Mouse (Mus musculus) small intestine, adult 2 months (tissue): ENCODE results near the gene Glp1r.

Experiments
- CTCF ChIP-seq: fragments of 200-500 bp; IDR thresholded peaks from 2 replicates; pipeline ENCODE4 v1.5.1; 2012; ENCODE audit warnings: low read depth, mild to moderate bottlenecking, control low read depth, inconsistent platforms, low read length, moderate library complexity, mixed read lengths; ENCODE audit not compliant: insufficient replicate concordance, insufficient read length; ENCODE audit errors: extremely low read depth
- POLR2A ChIP-seq: fragments of 200-500 bp; IDR thresholded peaks from 2 replicates; pipeline ENCODE4 v1.6.1; 2012; ENCODE audit warnings: low read depth, mild to moderate bottlenecking, control low read depth, inconsistent platforms, low read length, moderate library complexity

DNA sequence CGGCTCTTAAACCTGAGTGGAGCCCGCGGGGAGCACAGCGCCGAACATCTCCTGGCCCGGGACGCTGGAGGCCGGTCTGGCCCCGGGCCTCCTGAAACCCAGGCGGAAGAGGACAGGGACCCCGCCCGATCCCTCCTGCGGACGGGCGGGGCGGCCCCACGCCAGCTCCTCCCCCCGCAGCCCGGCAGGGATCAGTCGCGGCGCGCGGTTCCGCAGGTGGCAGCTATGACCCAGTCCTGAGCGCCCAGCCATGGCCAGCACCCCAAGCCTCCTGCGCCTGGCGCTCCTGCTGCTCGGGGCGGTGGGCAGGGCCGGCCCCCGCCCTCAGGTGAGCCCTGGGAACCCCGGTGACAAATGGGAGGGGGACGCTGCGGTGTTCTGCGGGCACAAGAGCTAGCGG is at the start of gene Glp1r:
- TF ChIP-seq POLR2A, result no peak
- no peak for TF ChIP-seq CTCF
